Mouse (Mus musculus) urinary bladder, postnatal 14 days (tissue): ENCODE data around the gene Rhebl1.

Experiments
- DNase-seq: peaks from one replicate; pipeline ENCODE4 v3.0.0; 2021; ENCODE audit warnings: low spot score

The Rhebl1 gene

GRCm38 (mm10) chr15:98850668-98851067 lies 43.7 kb downstream of the Rhebl1 start:
- no peak for DNase-seq

- no peak for DNase-seq
These were observed 44.3 kb downstream of the Rhebl1 start for GRCm38 (mm10) chr15:98849956-98850600.

- no peak for DNase-seq
These were observed 45.2 kb downstream of the Rhebl1 start for GRCm38 (mm10) chr15:98849165-98849564.

GRCm38 (mm10) chr15:98846140-98846539 lies 48.2 kb downstream of the Rhebl1 start:
- DNase-seq: no peak

- no peak for DNase-seq
These were observed 49.2 kb downstream of the Rhebl1 start for GRCm38 (mm10) chr15:98845149-98845548.

- DNase-seq: no peak
These were observed 50.6 kb downstream of the Rhebl1 start for GRCm38 (mm10) chr15:98843595-98844223.

GRCm38 (mm10) chr15:98839671-98840585 lies 54.4 kb downstream of the Rhebl1 start:
- DNase-seq: no peak

GRCm38 (mm10) chr15:98839161-98839560 lies 55.2 kb downstream of the Rhebl1 start:
- DNase-seq: no peak

GRCm38 (mm10) chr15:98837743-98838103 lies 56.6 kb downstream of the Rhebl1 start:
- no peak for DNase-seq

GRCm38 (mm10) chr15:98837006-98837742 lies 57.2 kb downstream of the Rhebl1 start:
- DNase-seq: no peak

- no peak for DNase-seq
These were observed 59.0 kb downstream of the Rhebl1 start for GRCm38 (mm10) chr15:98835291-98835690.

GRCm38 (mm10) chr15:98834059-98834458 lies 60.3 kb downstream of the Rhebl1 start:
- DNase-seq: no peak

GRCm38 (mm10) chr15:98833281-98833680 lies 61.1 kb downstream of the Rhebl1 start:
- DNase-seq: no peak

GRCm38 (mm10) chr15:98832161-98833058 lies 61.9 kb downstream of the Rhebl1 start:
- no peak for DNase-seq

- no peak for DNase-seq
These were observed 62.7 kb downstream of the Rhebl1 start for GRCm38 (mm10) chr15:98831684-98832035.

- DNase-seq: peak; percentile 97
These were observed 63.3 kb downstream of the Rhebl1 start, which contains the start of gene Prkag1 for GRCm38 (mm10) chr15:98830736-98831683. Gene Prkag1, minus strand, starts transcription at chr15:98831521.
